Mouse (Mus musculus) cerebellum, adult 11-12 months (tissue): ENCODE results near the gene Ifngr2.

Experiments used
- DNase-seq: peaks from one replicate; pipeline ENCODE4 v3.0.0; 2022

Gene Ifngr2

GRCm38 (mm10) chr16:91566002-91566401 lies 19.1 kb downstream of the Ifngr2 start:
- DNase-seq, result no peak

- DNase-seq, result no peak
Measured at GRCm38 (mm10) chr16:91568960-91569359, 22.1 kb downstream of the Ifngr2 start.

- no peak for DNase-seq
Measured at GRCm38 (mm10) chr16:91571105-91571504, 24.2 kb downstream of the Ifngr2 start.

DNA sequence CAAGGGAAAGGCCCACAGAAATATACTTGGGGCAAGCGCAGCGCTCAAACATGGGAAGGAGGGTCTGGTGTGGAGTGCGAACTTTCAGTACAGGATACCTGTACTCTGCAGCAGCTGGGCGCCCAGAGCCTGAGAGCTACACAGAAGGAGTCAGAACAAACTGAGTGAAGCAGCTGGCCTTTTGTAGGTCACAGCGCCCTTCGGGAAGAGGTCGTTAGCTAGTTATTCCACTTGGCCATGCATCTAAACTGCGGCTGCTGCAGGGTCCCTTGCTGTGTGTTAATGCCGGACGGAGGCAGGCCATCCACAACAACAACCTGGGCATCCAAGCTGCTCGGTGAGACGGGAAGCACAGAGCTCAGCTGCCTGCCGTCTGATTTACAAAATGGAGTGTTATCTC lies 28.3 kb downstream of the Ifngr2 start:
- DNase-seq, result no peak

GRCm38 (mm10) chr16:91578980-91579720 lies 32.3 kb downstream of the Ifngr2 start:
- no peak for DNase-seq

DNA sequence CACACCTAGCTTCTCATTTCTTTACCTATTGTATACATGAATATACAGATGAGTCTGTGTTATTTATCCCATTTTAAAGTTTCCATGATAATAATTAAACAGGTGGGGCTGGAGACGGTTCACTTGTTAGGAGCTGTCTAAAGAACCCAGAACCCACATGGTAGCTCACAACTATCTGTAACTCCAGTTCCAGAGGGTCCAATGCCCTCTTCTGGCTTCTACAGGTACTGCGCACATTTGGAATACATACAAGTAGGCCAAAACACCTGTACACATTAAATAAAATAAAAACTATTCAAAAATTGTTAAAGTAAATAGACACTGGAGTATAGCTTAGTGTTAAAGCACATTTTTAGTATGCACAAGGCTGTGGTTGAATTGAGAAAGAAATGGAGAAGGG lies 35.4 kb downstream of the Ifngr2 start:
- DNase-seq, result no peak

DNA sequence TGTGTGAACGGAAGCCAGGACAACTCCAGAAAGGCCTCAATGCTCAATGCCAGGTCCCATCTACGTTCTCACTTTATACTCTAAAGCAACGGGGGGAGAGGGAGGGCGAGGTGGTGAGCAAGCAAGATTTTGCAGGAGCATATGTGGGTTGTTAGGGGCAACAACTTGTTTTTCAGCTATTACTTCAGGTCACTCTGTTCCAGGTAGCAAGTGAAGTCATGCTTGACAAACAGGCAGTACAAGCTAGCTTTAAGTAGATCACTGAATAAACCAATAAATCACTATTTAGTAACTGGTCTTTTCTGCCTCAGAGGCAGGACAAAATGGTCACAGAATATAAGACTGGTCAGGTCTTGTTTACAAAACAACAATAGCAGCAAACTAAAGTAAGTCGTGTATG lies 38.7 kb downstream of the Ifngr2 start:
- no peak for DNase-seq

DNA sequence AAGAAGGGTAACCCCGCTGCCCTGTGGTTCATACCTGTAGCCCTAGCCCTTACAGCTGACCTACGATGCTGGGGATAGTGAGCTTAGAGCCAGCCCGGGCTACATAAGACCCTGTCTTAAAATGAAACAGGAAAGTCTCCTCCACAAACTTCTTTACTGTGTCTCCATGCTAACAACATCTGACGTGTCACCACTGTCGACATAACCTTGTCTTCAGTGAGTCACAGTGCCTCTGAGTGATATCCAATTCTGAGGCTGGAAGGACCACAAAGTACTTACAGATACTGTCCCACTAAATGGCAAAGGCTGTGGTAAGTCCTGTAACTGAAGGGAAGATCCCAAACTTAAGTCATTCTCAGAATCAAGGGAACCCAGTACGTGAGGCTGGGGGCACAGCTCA lies 39.4 kb downstream of the Ifngr2 start:
- DNase-seq, result no peak

GRCm38 (mm10) chr16:91587730-91588453 lies 41.0 kb downstream of the Ifngr2 start:
- peak; percentile 15 for DNase-seq

DNA sequence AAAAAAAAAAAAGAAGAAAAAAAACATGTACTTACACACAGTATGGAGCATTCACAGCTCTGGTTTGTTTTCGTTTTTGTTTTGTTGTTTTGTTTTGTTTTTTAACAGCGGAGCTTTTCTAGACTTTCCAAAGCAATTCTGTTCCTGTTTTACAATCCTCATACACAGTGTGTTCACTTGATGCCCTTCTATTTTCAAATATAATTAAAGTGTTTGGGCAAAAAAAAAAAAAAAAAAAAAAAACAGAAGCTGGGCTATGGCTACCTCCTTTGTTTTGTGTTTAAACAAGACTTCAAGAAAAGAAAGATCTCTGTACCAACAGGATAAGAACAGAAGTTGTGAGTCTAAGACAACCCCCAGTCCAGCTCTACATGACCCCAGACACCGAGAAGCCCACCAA lies 41.8 kb downstream of the Ifngr2 start:
- DNase-seq, result no peak

DNA sequence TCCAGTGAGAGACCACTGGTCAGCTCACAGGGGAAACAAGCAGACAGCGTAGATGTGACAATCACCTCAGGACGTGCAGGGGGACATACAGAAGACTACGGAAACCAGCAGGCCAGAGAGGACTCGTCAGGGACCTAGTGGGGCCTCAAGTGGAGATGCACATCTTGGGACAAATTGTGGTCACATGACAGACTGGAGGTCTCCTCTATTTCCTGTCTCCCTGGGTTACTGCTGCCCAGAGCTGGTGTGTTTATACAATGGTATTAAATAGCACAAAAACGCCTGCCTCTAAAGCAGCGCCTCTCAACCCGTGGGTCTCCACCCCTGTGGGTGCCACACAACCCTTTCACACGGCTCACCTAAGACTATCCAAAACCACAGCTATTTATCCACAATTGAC lies 45.3 kb downstream of the Ifngr2 start:
- DNase-seq, result no peak

GRCm38 (mm10) chr16:91593262-91593661 lies 46.4 kb downstream of the Ifngr2 start:
- DNase-seq, result no peak

DNA sequence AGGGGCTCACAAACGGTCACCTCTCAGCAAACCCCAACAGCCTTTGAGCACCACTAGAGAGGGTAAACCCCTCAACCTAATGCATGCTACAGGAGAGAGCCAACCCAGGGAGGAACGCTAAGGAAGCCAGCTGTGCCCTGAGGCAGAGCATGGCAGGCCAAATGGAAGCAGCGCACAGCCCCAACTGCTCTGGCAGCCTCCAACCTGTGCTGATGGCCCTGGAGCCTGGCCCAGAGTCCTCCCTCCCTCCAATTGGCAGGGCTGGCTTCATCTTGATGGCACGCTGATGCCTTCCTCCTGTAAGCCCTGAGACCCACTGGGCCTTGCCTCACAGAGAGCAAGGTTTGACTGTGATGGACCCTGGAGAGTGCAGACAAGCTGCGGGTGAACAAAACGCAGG lies 48.2 kb downstream of the Ifngr2 start:
- DNase-seq, result peak; percentile 84

DNA sequence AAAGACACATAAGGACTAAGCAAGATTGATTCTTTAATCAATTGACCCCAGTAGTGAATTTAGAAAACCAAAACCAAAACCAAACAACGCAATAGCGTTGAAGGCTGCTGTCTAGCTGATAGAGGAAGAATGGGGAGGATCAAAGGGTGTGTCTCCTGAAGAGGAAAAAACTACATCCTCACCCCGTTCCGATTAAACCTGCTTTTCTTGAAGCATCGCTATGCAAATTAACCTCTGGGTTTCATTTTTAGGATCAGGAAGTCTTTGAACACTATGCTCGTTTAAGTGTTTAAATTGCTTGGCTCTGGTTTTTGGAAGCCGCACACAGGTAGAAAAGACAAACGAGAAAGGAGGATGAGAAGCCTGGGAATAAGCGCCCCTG lies 49.5 kb downstream of the Ifngr2 start:
- DNase-seq, result no peak

DNA sequence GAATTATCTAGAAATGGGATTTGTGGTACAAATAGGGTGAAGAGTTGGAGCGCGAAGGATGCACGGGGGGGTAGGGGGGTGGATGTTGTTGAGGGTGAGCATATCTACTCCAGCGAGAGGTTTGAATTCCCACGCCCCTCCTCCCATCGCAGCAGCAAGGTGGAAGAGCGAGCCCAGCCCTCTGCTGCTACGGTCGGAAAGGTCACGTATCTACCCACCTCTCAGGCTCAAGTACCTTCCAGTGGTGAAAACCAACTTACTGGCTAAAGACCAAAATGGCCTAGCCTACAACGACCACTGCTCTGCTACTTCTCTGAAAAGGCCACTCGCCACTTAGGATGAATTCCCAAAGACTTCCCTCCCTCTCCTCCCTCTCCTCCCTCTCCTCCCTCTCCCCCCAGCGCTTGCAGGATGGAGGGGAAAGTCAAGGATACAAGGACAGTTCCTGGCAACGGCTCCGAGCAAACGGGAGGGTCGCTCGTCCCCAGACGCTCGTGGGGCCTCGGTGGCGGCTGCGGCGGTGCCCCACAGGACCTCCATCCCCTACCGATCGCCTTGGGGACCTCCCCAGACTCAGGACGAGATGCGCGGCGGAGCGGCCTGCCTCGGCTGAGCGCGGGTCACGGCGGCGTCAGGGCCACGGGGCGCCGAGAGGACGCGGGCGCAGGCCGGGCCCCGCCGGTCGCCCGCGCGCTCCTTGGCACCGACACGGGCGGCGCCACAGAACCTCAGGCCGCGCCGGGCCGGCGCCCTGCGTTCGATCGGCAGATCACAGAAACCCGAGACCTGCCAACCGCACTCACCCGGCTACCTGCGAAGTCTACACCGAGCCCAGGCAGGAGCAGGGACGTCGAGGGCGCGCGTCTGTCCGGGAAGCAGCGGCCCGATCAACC lies 50.2 kb downstream of the Ifngr2 start:
- DNase-seq, result peak; percentile 71

DNA sequence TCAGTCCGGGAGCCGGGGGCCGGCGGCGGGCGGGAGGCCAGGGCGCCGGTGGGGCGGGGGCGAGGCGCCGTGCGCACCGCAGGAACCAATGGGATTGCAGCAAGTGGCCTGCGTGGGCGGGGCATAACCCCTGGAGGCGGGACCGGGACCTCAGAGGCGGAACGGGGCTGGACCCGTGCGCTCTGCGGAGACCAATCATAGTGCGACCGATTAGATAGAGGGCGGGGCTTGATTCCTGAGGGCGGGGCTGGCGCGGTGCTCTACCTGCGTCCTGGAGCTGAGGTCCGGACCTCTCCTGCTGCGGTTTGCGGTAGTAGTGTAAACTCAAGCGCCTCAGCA lies 50.8 kb downstream of the Ifngr2 start, which contains the start of gene Tmem50b:
Gene Tmem50b (minus strand): TSS at position 129 of the 339 bp plus-strand sequence.
- DNase-seq, result peak; percentile 99

- DNase-seq, result no peak
Measured at GRCm38 (mm10) chr16:91599242-91599641, 52.4 kb downstream of the Ifngr2 start.

DNA sequence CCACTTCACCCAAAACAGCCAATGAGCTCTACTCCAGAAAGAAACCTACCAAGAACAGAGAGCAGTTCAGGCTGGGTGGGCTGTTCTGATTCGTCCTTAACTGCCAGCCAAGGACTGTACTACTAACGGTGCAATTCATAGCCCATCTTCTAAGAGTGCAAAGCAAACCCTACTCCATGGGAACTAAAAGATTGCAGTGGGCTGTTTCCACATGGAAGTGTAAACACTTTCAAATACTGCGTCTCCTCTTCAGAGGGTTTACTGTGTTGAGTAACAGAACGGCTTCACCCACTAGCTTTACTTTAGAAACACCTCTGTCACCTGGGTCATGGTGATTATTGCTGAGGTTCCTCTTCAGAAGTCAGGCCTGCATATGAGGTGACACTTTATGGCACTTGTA lies 54.2 kb downstream of the Ifngr2 start:
- no peak for DNase-seq

GRCm38 (mm10) chr16:91601693-91602092 lies 54.8 kb downstream of the Ifngr2 start:
- DNase-seq, result no peak

DNA sequence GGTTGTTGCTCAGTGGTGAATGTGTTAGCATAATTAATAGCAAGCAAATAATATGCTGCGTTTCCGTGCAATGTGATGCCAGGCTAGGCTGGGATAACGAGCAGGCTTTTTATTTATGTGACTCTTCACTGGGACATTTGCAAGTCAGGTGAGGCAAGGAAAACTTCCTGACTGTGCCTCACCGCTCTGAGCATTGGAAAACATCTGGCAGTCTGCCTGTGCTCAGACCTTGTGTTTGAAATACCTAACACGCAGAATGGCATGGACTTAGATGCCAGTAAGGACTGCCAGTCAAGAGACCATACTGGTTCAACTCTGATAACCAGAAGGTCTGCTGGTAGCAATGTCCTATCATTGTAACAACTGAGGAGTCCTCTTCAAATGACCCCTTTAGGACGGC lies 58.3 kb downstream of the Ifngr2 start:
- no peak for DNase-seq

GRCm38 (mm10) chr16:91606958-91607357 lies 60.1 kb downstream of the Ifngr2 start:
- DNase-seq, result no peak

- DNase-seq, result no peak
Measured at GRCm38 (mm10) chr16:91609501-91610245, 62.8 kb downstream of the Ifngr2 start.

DNA sequence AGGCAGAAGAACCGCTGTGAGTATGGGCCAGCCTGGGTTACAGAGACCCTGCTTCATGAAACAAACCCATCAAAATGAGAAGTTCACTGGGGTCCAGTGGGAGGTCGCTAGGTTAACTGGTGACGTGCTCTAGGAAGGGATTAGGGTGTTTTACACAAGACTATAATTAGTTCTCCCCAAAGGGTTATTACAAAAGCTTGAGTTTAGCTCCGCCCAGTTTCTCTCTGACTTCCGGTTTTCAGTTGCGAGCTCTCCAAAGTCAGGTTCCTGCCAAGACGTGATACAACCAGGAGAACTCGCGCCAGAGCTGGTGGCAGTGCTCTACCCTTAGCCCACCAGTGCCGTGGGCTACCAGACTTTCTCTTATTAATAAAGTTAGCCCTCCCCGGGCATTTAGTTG lies 64.4 kb downstream of the Ifngr2 start:
- DNase-seq, result no peak
